Mouse (Mus musculus) bone marrow, adult 2 months (tissue): ENCODE results near the gene Ubl3.

Experiments
- CTCF ChIP-seq: fragments of 200-500 bp; IDR thresholded peaks from 2 replicates; pipeline ENCODE4 v1.5.1; 2011; ENCODE audit warnings: low read length, control low read depth; ENCODE audit not compliant: control insufficient read depth, insufficient read depth
- POLR2A ChIP-seq: fragments of 200-500 bp; IDR thresholded peaks from 2 replicates; pipeline ENCODE4 v1.6.1; 2011; ENCODE audit warnings: low read depth, mild to moderate bottlenecking, control low read depth, low read length, borderline replicate concordance; ENCODE audit not compliant: control insufficient read depth

DNA sequence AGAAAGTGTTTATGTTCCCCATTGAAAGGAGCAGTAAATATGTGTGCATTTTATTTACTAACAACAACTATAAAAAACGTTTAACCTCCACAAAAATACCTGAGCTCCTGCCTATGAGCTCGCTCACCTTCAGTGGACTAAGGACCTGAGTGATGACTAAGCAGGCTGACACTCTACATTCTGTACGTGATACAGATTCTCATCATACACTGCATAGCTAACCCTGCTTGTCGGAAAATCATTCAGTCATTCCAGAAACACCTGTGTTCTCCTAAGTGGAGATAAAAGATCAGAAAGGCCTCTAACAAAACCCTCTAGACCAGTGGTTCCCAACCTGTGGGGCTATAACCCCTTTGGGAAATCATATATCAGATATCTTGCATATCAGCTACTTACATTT is 35.1 kb downstream of the Ubl3 start:
- no peak for TF ChIP-seq POLR2A
- no peak for TF ChIP-seq CTCF
